Mouse (Mus musculus): ENCODE measurements around the gene Ift81.

DNA sequence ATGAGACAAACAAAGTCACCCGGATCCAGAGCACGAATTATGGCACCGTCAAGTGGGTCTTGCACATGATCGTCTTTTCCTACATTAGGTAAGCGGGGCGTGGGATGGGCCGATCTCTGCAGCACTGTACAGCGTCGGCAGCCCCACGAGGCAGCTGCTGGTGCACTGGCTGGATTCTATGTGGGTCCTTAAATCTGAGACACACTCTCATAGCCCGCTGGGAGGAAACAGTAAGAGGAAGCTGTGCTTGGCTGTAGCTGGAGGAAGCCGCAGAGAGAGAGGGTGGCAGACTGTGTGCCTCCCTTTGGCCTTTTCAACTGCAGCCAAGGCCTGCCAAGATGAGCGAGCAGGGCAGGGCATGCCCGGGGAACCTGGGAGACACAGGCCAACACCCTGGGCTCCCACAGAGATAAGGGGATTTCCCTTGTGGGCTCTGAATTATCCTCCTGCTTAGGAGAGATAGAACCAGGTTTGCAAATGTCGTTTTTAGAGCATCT, 29.8 kb upstream of the Ift81 start:
- TF ChIP-seq CHD2 (IDR thresholded peaks at IDR 0.05; ENCODE audit: low read depth, low read length) = no peak
- no peak for TF ChIP-seq HCFC1 (IDR thresholded peaks at IDR 0.05; ENCODE audit: borderline replicate concordance, insufficient read depth, low read length)
- no peak for TF ChIP-seq ZC3H11A (IDR thresholded peaks at IDR 0.05; ENCODE audit: borderline replicate concordance, low read depth, low read length)
- TF ChIP-seq MAFK (IDR thresholded peaks at IDR 0.05; ENCODE audit: insufficient read depth, low read depth, low read length) = no peak
